Mouse (Mus musculus) bone marrow macrophage, adult 2 months (primary cell): ENCODE results near the gene Dyrk1a. TPM values are rescaled to one million over a fixed set of nuclear protein-coding genes. Genes with fewer than 3 reads are reported as not detected.
A peak's percentile ranks its signal among the peaks of the same experiment; 100 is the strongest.

Experiments
- H3K27ac ChIP-seq: 2 replicates; pipeline ENCODE4 v1.5.1; 2012; ENCODE audit warnings: low read depth, low read length; ENCODE audit not compliant: insufficient read depth
- H3K4me1 ChIP-seq: 2 replicates; pipeline ENCODE4 v1.6.1; 2012; ENCODE audit warnings: low read length; ENCODE audit not compliant: control insufficient read depth, insufficient read depth
- H3K4me3 ChIP-seq: 2 replicates; pipeline ENCODE4 v1.5.1; 2012; ENCODE audit warnings: mild to moderate bottlenecking, low read length, moderate library complexity; ENCODE audit not compliant: insufficient read depth
- CTCF ChIP-seq: IDR thresholded peaks from 2 replicates; pipeline ENCODE4 v1.5.1; 2012; ENCODE audit warnings: low read depth, mild to moderate bottlenecking, low read length, moderate library complexity
- POLR2A ChIP-seq: IDR thresholded peaks from 2 replicates; pipeline ENCODE4 v1.6.1; 2012; ENCODE audit warnings: mild to moderate bottlenecking, low read depth, low read length, borderline replicate concordance
- polyA plus RNA-seq: library from polyadenylated mRNA; stranded (reverse); fragments of >200 nt; gene quantifications from 2 replicates; pipeline ENCODE4 v1.2.4, GENCODE M21; 2012; ENCODE audit not compliant: missing spikeins, insufficient read depth, insufficient read length

The Dyrk1a gene
- polyA plus RNA-seq, 1 experiment, result 34.4 TPM

- TF ChIP-seq POLR2A (no peak), CTCF (no peak)
- Histone ChIP-seq H3K4me1 (peaks cover 10% of the 10 kb centered on the region), H3K4me3 (no peak overlapping the region), H3K27ac (no peak overlapping the region)
Observed at GRCm38 (mm10) chr16:94535716-94536115, 34.1 kb upstream of the Dyrk1a start.

DNA sequence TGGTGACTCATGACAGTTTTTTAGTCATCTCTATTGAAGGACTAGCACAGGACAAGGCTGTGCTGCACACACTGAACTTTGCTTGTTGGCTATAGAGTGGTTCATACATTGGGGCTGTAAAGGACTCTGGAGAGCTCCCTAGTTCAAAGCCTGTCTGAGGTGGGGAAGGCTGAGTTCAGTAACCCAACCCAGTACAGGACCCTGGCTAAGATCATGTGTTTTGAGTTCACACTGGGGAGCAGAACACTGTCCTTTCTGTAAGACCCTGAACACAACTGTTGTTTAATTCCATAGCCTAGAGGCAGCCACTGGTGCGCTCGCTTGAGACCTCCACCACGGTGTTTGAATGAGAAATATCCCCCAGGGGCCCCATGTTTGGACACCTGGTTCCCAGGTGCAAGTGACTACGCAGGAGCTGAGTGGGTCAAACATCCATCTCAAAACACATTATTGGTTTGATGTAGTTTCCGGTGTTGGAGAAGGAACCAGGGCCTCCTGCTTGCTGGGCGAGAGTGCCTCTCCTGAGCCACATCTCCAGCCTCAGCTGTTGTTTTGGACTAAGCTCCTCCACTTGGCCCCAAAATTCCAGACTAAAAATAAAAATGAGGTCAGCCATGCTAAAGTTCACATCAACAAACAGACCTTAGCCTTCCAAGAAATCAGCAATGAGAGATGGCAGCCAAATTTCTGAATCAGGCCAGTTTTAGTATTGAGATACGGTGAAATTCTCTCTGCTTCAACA, 33.2 kb upstream of the Dyrk1a start:
- no peak for TF ChIP-seq CTCF
- no peak for TF ChIP-seq POLR2A
- H3K4me3 ChIP-seq, result no peak overlapping the region
- H3K4me1 ChIP-seq, result peaks cover 9% of the 10 kb centered on the region
- H3K27ac ChIP-seq, result no peak overlapping the region

DNA sequence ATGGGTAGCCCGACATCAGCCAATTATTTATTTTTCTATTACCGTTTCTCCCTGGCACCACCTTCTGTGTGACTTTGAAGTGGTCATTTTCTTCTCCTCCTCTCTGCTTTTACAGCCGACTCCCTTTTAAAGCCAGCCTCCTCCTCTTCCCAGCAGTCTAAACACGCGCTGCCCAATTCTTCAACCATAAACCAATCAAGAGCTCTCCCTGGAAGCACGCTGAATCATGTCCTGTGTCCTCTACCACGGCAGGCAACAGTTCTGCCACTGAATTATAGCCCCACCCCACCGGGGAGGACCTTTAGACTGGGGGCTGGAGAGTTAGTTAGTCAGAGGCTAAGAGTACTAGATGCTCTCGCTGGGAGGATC, 32.7 kb upstream of the Dyrk1a start:
- peaks cover 9% of the 10 kb centered on the region for H3K4me1 ChIP-seq
- TF ChIP-seq POLR2A, result no peak
- TF ChIP-seq CTCF, result no peak
- no peak overlapping the region for H3K4me3 ChIP-seq
- H3K27ac ChIP-seq, result no peak overlapping the region

DNA sequence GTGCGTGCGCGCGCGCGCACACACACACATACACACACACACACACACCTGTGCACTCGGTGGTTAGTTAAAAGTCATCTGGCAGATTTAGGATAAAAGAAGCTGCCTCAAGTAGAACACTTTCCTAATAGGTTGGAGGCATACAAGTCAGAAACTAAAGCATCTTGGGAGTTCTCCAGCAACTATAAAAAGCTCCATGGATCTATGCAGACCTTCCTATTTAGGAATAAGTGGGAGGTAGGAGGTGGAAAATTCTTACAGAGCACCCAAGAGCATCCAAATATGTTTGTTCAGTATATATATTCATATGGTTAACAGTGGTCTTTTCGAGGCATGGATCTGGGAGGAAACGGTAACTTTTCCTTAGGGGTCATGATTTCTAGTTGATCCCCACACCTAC, 29.7 kb upstream of the Dyrk1a start:
- H3K4me1 ChIP-seq, result peaks cover 23% of the 10 kb centered on the region
- TF ChIP-seq POLR2A (no peak), CTCF (no peak)
- H3K27ac ChIP-seq, result no peak overlapping the region

DNA sequence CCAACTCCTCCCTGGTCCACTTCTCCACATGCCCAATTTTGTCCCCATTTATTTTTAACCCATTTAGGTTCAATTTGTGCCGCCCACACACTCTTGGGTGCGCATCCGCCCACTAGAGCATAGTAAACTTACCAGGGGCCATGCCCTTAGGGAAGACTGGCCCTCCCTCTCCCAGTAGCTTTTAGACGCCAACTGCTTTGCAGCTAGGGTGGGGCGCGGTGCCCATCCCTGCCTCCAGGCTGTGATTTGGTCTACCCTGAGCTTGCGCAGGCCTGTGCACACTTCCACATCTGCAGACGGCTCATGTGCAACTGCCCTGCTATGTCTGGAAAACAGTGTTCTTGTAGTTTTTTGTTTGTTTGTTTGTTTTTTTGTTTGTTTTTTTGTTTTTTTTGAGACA, 26.9 kb upstream of the Dyrk1a start:
- Histone ChIP-seq H3K27ac (no peak overlapping the region), H3K4me1 (peaks cover 24% of the 10 kb centered on the region), H3K4me3 (no peak overlapping the region)
- TF ChIP-seq POLR2A (no peak), CTCF (no peak)

More for the DNA sequence above, 29.7 kb upstream of the Dyrk1a start:
- H3K4me3 ChIP-seq, result no peak overlapping the region

- Histone ChIP-seq H3K27ac (peak overlapping the region; percentile 62), H3K4me3 (no peak overlapping the region), H3K4me1 (peaks cover 28% of the 10 kb centered on the region)
- TF ChIP-seq POLR2A (no peak), CTCF (no peak)
Observed at GRCm38 (mm10) chr16:94544540-94545105, 25.2 kb upstream of the Dyrk1a start.

- no peak overlapping the region for H3K4me3 ChIP-seq
- H3K4me1 ChIP-seq, result peaks cover 30% of the 10 kb centered on the region
- no peak for TF ChIP-seq POLR2A
- no peak for TF ChIP-seq CTCF
- H3K27ac ChIP-seq, result peak overlapping the region; percentile 54
Observed at GRCm38 (mm10) chr16:94545781-94546562, 23.8 kb upstream of the Dyrk1a start.

DNA sequence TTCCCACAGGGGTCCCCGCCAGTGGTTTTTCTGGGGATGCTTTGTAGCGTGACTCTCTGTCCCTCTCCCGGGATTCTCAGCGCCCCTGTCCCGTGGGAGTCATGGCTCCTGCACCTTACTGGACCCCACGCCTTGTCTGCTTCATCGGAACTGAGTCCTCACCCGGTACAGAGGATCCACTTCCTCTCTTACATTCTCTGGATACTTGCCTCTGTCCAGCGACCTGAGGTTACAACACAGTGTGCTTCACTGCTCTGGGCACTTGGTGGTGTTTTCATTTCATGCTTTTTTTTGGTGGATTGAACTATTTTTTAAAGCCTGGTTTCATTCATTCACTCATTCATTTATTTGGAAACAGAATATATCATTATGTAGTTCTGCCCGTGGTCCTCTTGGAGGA, 20.0 kb upstream of the Dyrk1a start:
- H3K27ac ChIP-seq, result no peak overlapping the region
- no peak for TF ChIP-seq POLR2A
- TF ChIP-seq CTCF, result no peak
- peaks cover 19% of the 10 kb centered on the region for H3K4me1 ChIP-seq
- no peak overlapping the region for H3K4me3 ChIP-seq

- peaks cover 12% of the 10 kb centered on the region for H3K4me1 ChIP-seq
- TF ChIP-seq POLR2A, result no peak
- TF ChIP-seq CTCF, result no peak
- H3K4me3 ChIP-seq, result no peak overlapping the region
- no peak overlapping the region for H3K27ac ChIP-seq
Observed at GRCm38 (mm10) chr16:94551934-94552333, 17.9 kb upstream of the Dyrk1a start.

DNA sequence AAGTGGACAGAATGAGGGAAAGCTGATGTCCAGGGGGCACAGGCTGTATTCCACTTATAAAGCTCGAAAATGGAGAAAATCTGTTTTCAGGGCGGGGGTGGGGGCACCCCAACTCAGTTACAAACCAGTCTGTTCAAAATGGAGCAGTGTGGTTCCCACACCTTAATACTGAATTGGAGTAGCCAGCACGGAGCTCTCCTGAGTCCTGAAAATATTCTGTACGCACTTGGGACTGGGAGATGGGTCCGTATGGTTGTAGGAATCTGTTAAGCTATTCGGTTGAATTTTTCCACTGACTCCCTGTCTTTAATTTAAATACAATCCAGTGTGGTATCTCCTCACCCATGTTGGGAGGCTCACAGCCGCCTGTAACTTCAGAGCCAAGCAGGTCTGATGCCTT, 14.5 kb upstream of the Dyrk1a start:
- H3K27ac ChIP-seq, result no peak overlapping the region
- H3K4me3 ChIP-seq, result no peak overlapping the region
- no peak for TF ChIP-seq POLR2A
- no peak for TF ChIP-seq CTCF
- peaks cover 23% of the 10 kb centered on the region for H3K4me1 ChIP-seq
